Mouse (Mus musculus): ENCODE measurements around the gene Gm9733.

GRCm38 (mm10) chr3:15255726-15256125 lies 76.4 kb downstream of the Gm9733 start:
- TF ChIP-seq CTCF (IDR thresholded peaks at IDR 0.05; ENCODE audit: low read depth) (no peak), EP300 (IDR thresholded peaks at IDR 0.05; ENCODE audit: low read depth) (no peak)

Data from liver, embryonic 14.5 days (tissue).